Mouse (Mus musculus): ENCODE measurements at regions not wholly inside any gene's neighbourhood (a gene's known extent, or its start where the extent isn't known, plus 50 kb on each side); places are given as distances from the start of the nearest gene placed in this dataset.

DNA sequence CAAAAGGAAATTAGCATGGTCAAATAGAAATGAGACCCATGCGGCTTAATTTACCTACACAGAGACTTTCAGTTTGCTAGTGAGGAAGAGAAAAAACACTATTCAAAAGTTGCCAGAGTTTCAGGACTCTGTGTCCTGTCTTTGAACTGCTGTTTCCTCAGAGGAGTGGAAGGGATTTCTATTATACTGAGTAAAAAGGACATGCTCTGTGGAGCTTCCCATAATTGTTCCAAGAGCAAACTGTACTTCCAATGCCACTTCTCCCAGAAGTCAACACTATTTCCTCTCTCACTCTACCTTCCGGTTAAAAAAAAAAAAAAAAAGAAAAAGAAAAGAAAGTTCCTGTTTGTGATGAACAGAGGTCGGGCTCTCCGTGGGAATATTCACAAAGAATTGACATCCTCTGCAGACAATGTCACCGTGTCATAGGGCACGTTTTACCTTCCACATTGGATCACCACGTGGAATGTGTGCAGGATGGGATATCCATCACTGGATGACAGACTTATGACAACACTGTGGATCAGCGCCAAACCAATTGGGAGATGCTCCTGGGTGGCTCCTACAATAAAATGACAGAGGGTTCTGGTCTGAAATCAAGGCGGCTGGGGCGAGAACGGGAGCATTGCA, 377.5 kb downstream of the Gja1 start:
- no peak for ATAC-seq (replicated peaks; ENCODE audit: poor library complexity, severe bottlenecking)

DNA sequence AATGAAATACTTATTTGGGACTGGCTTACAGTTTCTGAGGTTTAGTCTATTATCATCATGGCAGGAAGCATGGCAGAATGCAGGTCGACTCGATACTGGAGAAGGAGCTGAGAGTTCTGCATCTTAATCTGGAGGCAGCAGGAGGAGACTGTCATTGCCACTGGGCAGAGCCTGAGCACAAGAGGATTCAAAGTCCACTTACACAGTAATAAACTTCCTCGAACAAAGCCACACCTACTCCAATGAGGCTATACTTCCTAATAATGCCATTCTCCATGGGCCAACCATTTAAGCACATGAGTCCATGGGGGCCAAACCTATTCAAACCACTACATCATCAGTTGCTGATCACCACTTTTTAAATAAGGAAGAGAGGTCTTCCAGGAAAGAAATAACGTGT, 393.5 kb downstream of the Gja1 start:
- no peak for ATAC-seq (replicated peaks; ENCODE audit: poor library complexity, severe bottlenecking)

DNA sequence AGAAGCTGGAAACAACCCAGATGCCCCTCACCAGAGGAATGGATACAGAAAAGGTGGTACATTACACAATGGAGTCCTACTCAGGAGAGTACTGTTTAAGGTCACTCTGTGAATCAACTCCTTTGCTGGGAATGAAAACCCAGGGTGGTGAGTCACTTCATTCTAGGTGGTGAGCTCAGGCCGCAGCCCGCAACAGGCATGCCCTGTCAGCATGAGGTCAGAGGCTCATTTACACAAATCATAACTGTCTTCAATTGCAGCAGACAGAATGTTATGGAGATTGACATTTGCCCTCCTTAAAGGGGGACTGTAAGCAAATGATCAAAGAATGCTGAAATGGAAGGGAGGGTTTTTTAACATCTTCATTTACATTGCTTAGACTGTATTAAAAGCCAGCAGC, 405.1 kb downstream of the Gja1 start:
- no peak for ATAC-seq (replicated peaks; ENCODE audit: poor library complexity, severe bottlenecking)

DNA sequence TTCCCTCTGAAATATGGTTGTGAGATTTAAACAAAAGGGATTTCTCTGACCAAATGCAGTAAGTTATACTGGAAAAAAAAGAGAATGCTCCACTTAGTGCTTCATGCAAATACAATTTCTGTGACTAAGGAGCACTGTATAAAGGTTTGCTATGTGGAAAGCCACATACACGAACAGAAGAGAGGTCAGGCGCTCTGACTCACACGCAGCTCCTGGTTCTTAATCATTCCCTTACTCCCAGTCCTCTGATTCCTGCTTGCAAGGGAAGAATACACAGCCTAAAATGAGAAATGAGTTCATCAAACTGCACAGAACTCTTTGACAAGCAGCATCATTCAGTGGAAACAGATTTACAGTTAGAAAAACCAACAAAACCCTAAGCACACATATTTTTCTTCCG, 406.8 kb downstream of the Gja1 start:
- ATAC-seq (replicated peaks; ENCODE audit: poor library complexity, severe bottlenecking) = no peak

DNA sequence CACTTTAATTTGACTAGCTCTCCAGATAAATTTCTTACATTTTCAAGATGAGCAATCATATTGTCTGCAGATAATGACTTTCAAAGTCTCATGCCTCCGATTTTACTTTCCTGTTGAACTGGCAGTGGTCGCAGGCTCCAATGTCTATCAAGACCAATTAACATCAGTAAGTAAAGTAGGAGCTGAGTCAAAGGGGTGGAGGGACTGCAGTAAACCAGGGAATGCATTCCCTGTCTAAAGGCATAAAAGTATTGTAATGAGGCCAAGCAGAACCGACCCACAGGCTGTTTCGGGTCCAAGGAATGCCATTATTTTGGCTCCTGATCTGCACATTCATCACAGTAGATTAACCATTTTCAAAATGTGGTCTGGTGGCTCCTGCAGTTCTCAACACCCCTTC, 411.0 kb downstream of the Gja1 start:
- no peak for ATAC-seq (replicated peaks; ENCODE audit: poor library complexity, severe bottlenecking)

DNA sequence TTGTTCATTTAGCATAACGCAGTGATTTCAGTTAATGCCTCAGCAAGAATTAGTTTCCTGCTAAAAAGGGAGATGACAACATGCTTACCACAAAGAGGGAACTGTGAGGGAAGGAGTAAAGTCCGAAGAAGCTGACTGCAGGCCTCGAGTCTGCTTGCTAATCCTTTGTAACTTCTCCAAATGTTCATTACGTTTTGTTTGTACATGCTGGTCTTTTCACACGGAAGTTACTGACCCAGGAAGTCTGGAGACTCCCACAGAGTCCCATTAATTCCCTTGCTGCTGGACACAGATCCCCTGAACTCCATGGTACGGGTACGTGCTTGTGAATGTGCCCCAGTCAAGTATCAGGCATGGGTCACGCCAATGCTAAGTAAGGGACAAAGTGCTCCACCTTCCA, 415.9 kb downstream of the Gja1 start:
- peak; percentile 93 for ATAC-seq (replicated peaks; ENCODE audit: poor library complexity, severe bottlenecking)

DNA sequence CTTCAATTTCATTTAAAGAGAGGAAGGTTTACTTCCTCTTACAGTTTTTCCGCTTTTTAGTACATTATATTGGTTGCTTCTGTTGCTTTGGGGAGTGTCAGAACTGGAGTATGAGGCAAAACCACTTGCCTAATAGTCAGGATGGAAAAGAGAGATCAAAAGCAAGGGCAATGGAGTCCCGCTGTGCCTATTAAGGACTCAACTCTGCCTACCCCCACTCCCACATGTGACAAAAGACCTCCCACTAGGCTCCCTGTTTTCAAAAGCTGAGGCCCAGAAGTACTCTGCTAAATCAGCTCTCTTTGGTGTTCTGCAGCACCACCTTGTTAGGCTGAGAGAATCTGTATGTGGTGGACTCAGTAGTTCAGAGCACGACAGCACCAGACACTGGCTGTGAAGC, 418.3 kb downstream of the Gja1 start:
- peak; percentile 77 for ATAC-seq (replicated peaks; ENCODE audit: poor library complexity, severe bottlenecking)

DNA sequence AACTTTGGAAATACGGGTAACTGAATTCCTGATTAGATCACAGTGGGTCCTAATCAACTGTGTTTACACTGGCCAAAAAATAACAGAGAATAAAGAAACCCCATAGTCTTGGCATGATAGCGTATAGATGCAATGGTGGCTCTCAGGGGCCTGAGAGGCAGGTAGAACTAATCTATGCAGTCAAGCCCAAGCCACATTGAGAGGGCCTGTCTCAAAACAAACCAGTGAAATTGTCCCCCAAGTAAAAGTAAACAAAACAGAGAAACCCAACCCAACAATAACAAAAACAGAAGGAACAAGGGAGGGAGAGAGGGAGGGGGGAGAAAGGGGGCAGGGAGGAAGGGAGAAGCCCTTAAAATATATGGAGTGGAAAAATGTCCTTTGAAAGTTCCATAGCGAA, 422.2 kb downstream of the Gja1 start:
- no peak for ATAC-seq (replicated peaks; ENCODE audit: poor library complexity, severe bottlenecking)

DNA sequence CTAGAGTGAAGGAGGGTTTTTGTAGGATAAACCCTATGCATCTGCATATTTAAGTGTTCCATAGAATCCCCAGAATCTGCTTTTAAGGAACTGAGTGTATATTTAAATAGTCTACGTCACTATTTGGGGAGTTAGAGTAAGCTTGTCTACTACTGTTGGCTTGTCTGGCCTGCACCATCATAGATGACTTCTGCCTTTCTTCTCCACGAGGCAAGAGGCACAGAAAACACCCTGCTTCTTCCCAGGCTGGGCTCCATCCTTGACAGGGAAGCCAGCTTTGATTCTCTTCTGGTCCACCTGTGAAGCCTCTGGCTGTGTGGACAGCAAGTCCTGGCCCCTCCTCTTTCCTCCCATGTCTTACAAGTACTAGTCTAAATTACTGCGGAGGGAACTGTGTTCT, 422.6 kb downstream of the Gja1 start:
- ATAC-seq (replicated peaks; ENCODE audit: poor library complexity, severe bottlenecking) = no peak

DNA sequence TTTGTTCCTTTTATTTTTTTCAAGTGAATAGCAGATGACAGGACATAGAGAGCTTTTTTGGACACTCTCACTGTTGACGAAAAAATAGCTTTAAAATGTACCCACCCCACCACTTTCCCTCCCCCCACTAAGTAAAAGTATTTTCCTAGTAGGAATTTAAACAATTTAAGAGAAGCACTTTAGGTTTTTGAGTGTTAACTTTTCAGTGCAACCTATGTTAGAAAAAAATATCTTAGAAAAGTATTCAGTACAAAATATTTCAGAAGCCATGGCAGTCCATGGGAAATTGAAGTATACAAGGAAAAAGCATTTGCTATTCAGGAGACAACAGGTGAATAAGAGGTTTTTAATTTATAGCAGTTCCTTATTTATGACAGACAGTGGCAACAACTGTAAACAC, 431.9 kb downstream of the Gja1 start:
- no peak for ATAC-seq (replicated peaks; ENCODE audit: poor library complexity, severe bottlenecking)

DNA sequence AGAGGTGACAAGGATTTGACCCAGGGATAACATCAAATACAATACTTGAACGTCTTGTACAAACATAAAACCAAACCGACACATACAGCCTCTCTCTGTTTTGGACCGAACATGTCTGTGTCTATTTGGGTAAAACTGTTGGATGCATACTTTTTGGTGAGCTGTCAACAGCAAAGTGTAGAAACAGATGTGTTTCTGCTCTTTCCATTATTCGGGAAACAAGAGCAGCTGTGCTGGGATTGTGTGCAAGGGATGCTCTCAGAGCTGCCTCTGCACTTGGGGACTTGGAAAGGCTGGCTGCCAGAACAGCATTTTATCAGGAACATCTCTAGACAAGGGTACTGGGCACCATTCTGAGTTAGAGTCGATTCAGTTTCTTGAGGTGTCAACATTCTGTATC, 445.0 kb downstream of the Gja1 start:
- no peak for ATAC-seq (replicated peaks; ENCODE audit: poor library complexity, severe bottlenecking)

DNA sequence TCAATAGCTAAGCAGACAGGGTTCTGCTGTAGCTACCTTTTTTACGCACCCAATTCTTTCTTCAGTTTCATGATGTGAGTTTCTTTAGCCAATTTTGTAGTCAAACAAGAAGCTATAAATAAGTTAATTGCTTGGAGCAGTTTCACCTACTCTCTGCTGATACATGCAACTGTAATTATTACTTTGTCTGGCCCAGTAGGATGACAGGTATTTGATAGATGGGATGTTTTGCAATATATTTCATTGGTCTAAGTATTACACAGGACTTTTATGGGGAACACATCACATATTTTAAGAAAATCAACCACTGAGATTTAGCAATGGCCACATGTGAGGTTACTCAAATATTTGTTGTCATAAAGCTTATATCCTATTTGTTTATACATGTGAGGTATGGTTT, 454.2 kb downstream of the Gja1 start:
- ATAC-seq (replicated peaks; ENCODE audit: poor library complexity, severe bottlenecking) = no peak

DNA sequence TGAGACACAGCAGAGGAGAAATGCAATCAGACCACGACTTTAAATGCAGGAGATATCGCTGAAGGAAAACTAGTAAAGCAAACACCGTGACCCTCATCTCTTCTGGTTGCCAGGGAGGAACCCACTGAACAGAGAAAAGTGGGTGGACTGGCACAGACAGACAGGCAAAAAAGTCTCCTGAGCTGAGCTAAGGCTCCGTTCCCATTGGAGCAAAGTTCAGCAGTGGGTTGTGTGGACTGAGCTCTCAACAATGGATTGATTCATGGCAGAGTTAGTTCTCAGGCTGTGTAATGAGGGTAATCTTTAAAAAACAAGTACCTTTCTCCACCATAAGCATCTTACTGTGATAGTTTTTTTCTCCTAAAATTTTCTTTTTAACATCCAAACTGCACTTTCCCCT, 454.8 kb downstream of the Gja1 start:
- no peak for ATAC-seq (replicated peaks; ENCODE audit: poor library complexity, severe bottlenecking)

DNA sequence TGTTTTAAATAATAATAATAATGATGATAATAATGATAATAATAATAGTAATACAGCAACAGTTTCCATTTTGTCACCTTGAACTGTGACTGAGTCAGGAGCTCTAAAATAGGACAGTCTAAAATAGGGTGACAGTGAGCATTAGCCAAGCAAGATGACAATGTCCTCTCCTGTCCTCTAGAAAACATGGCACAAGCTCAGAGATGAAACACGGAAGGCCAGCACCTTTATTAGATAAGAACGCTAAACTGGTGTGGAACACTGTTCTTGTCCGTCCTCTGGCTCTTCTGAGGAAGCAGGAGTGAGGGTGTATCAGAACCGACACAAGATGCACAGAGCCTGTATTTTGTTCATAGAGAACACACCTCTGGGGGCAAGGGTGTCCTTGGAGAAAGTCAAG, 459.0 kb downstream of the Gja1 start:
- no peak for ATAC-seq (replicated peaks; ENCODE audit: poor library complexity, severe bottlenecking)

DNA sequence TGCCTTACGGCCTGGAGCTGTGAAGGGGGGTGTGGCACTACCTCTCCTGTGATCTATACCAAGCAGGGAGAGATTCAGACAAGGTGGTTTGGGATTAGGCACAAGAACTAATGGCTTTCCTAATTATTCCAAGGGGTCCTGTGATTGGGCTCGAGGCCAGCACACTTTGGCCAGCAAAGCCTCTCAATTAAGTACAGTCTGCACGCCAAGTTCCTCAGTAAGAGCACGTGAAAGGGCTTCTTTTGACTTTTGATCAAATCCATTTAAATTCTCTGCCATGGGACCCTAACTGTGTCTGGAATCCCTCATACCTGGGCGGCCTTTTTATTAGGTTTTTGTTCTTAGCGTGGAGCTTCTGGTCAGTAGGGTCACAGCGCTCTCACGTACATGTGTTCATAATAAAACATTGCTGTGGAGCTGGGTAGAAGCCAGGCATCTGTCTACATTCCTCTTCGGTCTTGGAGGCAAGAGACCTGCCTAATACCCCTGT, 461.9 kb downstream of the Gja1 start:
- ATAC-seq (replicated peaks; ENCODE audit: poor library complexity, severe bottlenecking) = no peak

DNA sequence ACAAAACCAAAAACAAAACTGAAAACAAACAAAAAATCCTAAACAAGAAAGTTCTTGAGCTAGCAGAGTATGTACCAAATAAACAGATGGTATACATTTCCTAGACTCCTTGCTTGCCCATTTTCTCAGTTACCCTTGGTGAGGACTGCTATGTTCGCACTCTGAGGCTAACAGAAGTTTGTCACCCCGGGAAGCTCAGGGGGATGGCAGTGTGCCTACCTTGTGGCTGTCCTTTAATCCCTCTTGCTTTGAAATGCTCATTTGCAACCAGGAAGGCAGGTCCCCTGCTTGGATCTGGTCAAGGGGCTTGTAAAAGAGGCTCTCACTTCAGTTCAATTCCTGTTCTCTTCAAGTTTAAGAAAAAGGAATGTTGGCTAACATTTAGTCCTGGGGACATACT, 462.4 kb downstream of the Gja1 start:
- ATAC-seq (replicated peaks; ENCODE audit: poor library complexity, severe bottlenecking) = no peak

DNA sequence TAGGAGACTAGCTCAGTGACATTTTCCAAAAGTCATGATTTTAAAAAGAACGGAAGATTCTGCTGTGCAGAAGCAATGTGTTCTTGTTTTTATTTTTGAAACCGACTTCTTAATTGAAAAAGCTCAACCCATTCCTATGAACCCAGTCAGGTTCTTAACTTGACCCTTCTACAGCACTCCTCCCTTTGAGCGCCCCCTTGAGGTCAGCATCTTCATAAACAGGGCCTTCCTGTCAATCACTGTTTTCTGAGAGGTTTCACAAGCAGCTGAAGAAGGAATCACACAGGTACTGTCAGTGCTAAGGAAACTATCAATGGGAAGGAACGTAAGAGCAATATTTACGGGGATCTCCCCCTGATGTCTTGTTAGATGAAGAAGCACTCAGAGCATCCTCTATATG, 463.6 kb downstream of the Gja1 start:
- ATAC-seq (replicated peaks; ENCODE audit: poor library complexity, severe bottlenecking) = peak; percentile 76

DNA sequence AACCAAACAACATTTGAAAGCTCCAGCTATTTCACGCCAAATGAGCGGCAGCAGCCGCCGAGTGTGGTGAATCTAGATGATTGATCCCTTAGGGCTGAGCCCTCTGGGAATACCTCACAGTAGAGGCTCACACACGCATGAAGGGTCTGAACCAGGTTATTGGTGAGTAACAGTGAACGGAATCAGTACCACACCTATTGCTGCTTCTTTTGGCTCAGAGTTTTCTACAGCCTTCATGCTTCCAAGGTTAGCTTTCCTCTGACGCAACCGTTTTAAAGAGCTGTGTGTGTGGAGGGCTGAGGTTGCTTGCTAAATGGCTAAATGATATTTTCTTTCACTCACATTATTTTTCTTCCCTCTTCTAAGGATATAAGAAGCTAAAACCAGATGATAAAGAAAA, 464.4 kb downstream of the Gja1 start:
- no peak for ATAC-seq (replicated peaks; ENCODE audit: poor library complexity, severe bottlenecking)

DNA sequence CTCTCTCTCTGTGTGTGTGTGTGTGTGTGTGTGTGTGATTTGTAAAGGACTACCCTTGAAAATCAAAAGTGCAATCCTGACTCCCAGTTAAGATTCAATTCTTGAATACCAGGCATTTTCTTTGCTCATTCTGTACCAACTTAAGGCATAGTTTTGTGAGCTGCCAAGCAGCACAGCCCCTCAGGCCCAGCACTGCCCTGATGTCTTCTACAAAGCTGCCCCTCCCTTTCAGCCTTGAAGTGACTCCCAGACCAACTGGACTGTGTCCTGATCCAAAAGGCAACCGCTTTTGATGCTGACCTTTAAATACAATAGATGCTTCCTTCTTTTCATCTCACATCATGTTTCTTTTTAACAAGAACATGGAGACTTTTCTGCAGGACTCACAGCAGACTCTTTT, 464.8 kb downstream of the Gja1 start:
- no peak for ATAC-seq (replicated peaks; ENCODE audit: poor library complexity, severe bottlenecking)

DNA sequence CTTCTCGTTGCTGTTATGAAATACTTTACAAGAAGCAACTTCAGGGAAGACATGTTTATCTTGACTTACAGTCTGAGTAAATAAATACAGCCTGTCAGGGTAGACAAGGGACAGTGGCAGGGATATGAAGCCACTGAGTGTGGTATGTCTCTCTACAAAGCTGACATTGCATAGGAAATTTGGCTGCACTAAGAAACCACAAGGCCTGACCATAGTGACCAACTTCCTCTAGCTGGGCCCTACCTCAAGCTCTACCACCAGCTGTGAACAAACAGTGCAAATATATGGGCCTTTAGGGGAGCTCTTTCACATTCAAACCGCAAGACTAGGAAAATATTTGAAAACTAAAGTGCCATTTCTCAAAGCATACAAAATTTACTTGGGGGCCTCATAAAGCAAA, 475.4 kb downstream of the Gja1 start:
- peak; percentile 98 for ATAC-seq (replicated peaks; ENCODE audit: poor library complexity, severe bottlenecking)

DNA sequence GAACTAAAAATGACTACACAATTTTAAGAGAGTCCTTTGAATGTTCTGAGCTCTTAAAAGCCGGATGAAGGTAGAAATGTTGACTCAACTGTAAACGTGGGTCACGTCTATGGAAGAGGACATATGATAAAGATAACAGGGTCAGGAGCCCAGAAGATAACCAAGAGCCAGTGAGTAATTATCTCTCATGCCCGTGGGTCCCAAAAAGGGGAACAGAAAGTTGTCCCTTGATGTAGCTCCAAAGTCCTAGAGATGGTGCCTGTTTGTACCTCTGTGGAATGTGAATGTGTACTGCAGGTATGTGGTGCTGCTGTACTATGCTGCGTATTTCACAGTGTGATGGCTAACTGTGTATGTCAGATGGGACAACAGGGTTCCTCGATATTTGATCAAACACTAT, 479.1 kb downstream of the Gja1 start:
- peak; percentile 52 for ATAC-seq (replicated peaks; ENCODE audit: poor library complexity, severe bottlenecking)

DNA sequence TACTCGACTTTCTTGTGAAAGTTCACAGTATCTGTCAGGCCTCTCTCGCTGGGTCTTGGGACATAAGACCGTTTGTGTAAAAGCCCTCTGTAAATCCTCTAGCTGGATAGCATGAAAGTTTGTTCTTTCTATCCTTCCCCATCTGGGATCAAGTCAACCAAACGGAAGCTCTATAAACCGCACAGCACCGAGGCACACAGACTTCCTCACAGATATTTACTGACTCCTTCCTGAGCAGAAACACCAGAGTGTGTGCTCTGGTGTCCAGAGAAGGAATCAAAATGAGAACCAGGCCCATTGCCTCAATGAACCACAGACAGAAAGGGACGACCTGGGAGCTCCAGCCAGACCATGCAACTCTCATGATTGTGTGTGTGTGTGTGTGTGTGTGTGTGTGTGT, 502.6 kb downstream of the Gja1 start:
- peak; percentile 91 for ATAC-seq (replicated peaks; ENCODE audit: poor library complexity, severe bottlenecking)

DNA sequence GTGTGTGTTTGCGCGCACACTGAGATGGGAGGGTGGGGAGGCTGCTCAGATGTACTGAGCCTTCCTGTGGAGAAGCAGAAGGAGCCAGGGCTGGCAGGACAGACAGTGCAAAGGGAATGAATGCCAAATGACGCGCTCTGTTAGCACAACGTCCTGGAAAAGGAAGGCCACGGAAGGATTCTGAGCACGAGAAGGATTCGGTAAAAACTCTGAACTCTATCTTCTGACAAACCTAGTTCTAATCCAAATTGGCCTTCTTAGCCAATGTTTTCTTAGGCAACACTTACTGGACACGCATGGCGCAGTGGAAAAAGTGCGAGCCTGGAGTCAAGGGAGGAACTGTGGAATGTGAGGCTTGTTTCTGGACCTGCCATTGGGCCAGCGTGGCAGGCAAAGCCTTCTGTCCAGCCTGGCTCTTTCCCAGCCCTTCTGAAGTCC, 503.0 kb downstream of the Gja1 start:
- peak; percentile 29 for ATAC-seq (replicated peaks; ENCODE audit: poor library complexity, severe bottlenecking)
